Mouse (Mus musculus) layer of hippocampus, adult 8-10 months (tissue): Measurements from ENCODE around the gene Cab39. TPM values are rescaled to one million over a fixed set of nuclear protein-coding genes. Genes with fewer than 3 reads are reported as not detected.
A peak's percentile ranks its signal among the peaks of the same experiment; 100 is the strongest.

Experiments used
- DNase-seq, 2 experiments: peaks; one replicate each; pipeline ENCODE4 v3.0.0; 2022; ENCODE audit warnings: low spot score in 2 of 2
- total RNA-seq, 4 experiments: library from RNA; stranded (reverse); gene quantifications; 2 replicates each; pipeline ENCODE4 v1.2.4; 2022

The Cab39 gene
- 100 to 1,000 TPM; 128 to 143 (median 137) TPM for total RNA-seq

DNA sequence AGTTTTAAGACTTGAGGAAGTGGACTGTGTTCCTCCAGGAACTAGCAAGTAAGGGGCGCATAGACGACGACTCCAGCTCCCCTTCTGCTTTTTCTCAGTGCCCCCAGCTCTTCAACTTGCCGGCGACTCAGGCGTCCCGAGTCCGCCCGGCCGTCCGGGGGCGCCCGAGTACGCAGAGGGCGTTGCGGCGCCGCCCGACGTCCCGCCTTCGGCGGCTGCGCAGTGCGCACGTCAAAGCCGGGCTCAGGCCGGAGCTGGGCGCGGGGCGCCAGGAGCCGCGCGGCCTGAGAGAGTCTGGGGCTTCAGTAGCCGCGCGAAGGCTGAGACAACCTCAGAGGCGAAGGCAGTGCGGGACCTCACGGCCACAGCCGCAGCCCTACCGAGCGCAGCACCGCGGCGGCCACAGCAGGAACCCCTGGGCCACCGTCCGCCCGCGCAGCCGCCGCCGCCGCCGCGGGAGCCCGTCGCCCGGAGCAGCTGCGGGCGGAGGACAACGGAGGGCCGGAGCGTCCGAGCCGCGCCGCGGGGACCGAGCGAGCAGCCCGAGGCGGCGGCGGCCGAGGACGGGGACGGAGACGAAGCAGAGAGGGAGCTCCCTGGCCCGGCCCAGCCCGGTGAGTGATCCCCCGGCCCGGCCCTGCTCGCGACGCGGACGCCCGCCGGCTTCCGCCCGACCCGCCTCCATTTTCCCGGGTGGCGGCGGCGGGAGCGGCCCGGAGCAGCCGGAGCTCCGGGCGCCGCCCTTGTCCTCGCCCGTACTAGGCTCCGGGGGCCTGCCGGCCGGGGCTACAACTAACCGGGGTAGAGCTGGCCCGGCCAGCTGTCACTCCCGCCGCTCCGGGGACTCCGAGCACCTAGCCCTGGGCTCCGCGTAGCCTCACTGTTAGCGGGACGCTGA is at the start of gene Cab39:
Gene Cab39 (plus strand): TSS at position 234 of the 898 bp plus-strand sequence.
- DNase-seq: peak; percentile 66 to 82

DNA sequence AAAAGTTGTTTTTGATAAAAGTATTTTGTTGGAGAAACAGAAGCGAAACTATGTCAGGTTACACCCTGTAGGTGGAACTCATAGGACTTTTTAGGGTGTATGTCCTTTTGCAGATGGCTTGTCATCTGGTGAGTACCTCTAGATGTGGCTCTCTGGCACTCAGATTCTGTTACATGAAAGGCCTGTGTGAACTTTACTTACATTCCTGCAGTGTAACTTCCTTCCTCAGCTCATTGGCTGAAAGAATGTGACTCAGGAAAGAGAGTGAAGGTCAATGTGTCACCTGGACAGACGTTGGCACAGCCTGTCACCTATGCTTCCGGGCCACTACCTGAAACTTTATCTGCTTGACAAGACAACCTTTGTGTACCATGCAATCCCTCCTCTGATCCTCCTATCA is 48.7 kb upstream of the Cab39 start:
- DNase-seq: no peak

GRCm38 (mm10) chr1:85746511-85746910 is 46.7 kb upstream of the Cab39 start:
- DNase-seq: no peak

DNA sequence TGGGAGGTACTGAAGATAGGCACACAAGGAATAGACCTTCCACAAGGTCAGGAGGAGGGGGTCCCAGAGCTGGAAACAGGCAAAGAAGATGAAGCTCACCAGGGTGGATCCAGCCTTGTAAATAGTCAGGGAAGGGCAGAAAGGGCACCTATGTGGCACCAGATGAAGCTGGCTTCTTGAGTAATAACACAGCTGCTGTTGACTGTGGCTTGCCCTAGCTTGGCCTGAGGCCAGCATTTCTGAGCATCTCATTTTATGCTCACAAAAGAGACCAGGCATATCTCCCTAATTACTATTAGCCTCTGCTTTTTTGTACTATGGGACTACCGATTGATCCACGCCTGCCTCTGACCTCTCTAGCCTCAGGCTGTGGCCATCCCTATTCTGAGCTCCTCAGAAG is 43.4 kb upstream of the Cab39 start:
- DNase-seq: no peak

DNA sequence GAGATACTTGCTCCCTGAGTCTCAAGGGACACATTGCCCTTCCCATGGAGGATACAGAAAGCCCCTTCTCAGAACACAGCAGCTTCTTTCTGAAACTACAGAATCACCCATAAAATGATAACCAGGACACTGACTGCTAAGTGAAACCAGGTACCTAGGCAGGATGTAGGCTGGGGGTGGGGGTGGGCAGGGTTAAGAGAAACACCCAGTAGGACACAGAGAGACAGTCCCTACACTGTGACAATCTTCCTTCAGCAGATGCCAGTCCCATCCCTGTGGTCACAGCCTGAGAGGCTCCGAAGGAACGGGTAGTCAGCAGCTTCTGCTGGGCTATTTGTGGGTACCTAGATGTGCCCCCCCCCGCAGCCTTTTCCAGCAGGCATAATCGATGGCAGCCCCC is 42.6 kb upstream of the Cab39 start:
- DNase-seq: no peak

DNA sequence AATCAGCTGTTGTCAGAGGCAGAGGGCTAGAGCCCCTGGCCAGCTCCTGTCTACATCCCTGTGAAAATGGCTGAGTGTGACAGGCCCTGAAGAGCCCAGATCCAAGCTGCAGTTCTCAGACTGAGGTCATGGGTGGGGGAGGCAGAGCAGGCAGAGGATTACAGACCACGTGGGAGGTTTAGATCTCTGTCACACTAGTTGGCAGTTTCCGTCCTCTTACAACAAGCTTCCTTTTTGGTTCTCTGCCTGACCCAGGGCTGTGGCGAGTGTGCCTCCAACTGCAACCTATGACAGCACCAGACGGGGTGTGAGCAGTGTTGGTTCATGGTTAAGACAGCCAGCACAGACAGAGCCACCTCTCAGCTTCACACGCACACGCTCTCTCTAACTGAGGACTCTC is 41.7 kb upstream of the Cab39 start:
- DNase-seq: no peak

GRCm38 (mm10) chr1:85751932-85752680 is 41.1 kb upstream of the Cab39 start:
- no peak for DNase-seq

GRCm38 (mm10) chr1:85757531-85758230 is 35.6 kb upstream of the Cab39 start:
- DNase-seq: peak in 1 of 2 experiments; percentile 11

DNA sequence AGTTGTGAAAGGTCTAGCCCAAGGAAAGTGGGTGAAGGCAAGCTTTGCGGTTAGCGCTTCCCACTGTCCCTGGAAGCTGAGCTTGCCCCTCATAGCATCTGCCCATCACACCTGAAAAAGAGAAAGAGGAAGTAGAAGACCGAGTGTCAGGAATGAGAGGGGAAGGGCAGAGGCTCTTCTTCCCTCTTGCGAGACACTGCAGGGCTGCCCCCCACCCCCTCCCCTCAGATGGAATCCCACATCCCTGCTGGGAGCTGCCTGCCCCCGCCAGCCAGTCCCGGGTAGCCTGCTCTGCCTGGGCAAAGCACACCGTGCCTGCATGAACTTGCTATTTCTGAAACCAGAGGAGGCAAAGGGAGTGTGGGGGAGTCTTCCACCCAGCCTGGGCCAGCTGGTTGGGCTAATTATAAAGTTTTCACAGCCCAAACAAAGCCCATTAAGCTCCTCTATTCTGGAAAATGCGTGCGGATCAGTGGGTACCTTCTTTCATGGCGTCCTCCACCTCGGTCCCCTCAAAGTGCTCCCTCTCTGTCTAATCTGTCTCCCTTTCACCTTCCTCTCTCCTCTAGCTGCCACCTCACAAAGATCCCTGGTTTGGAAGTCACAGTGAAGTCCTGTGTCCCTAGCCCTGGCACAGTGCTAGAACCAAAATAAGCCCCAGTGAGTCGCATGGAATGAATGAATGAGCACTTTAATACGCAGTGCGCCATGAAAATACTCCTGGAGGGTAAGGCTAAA is 34.8 kb upstream of the Cab39 start:
- DNase-seq: peak; percentile 7 to 15

DNA sequence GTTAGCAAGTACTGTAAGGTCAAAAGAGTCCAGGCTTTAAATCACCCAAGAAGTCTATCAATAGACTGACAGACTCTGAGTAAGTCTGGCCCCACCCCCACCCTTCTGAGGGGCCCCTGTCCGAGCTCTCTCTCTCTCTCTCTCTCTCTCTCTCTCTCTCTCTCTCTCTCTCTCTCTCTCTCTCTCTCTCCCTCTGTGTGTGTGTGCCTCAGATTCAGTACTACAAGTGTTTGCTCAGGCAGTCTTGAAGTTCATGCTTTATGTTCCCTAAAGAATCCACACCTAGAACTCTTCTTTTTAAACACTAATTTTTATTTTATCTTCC is 34.3 kb upstream of the Cab39 start:
- no peak for DNase-seq

- no peak for DNase-seq
Observed at GRCm38 (mm10) chr1:85761665-85762064, 31.6 kb upstream of the Cab39 start.

DNA sequence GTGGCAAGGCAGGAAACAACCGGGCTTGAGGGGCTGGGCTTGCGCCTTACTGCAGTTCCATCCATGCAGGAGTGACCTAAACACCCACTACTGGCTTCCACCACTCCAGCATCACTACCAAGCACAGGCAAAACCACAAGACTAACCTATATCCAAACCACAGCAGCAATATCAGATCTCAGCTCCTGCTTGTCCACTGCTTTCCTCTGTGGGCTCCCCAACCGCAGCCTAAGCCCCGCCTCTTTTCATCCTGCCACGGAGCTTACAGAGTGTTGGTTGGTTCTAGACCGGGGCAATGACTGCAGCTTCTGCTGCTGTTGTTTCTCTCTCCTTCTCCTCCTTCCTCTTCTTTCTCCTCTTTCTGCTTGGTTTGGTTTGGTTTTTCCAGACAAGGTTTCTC is 29.9 kb upstream of the Cab39 start:
- DNase-seq: no peak

GRCm38 (mm10) chr1:85764291-85764690 is 28.9 kb upstream of the Cab39 start:
- no peak for DNase-seq

- no peak for DNase-seq
Observed at GRCm38 (mm10) chr1:85766120-85766519, 27.1 kb upstream of the Cab39 start.

DNA sequence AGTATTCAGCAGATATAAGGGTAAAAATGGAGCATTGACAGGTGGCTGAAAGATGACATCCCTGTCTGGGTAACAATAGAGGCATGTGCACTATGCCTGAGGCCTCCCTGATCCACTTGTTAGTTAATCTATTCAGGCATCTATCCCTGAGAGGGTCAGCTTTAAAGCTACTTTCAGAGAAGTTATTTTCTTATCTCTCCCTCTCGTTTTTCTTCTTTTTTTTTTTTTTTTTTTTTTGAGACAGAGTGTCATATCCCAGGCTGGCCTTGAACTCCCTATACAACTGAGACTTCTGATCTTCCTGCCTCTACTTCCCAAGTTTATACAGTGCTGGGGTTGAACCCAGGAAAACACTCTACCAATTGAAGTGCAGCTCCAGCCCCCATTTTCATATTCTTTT is 25.5 kb upstream of the Cab39 start:
- no peak for DNase-seq

DNA sequence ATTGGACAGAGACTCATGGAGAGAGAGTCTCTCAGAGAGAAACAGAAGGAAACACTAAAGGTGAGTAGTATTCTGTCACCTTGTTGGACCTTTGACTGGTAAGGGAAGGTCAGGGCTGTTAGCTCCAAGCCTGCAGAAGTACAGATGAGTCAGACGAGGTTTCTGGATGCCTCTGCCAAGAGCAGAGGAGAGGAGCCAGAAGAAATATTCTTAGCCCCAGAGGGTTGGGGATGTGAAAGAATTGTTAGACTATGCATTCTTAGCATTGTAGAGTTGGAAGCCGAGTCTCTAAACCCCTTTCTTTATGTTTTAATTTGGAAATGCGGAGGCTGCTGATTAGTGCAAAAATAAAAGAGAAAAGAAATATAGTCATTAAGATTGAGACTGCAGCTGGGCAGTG is 21.3 kb upstream of the Cab39 start:
- DNase-seq: no peak

DNA sequence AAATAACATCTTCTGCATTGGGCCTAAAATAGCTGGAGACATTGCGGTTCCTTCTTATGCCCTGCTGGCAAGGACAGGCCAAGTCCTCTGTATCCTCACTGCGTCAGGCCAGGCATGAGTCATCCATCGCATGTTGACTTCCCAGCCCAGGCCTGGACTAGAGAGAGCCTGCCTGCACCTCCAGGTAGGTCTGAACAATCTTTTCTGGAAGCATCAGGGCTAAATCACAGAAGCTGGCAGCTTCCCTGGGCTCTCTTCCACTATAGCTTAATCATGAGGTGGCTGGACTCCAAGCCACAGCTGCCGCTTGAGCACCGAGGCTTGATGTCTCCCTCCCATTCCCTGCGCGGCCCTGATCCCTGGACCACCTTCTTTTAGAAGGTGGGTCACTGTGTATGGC is 18.1 kb upstream of the Cab39 start:
- peak in 1 of 2 experiments; percentile 14 for DNase-seq

DNA sequence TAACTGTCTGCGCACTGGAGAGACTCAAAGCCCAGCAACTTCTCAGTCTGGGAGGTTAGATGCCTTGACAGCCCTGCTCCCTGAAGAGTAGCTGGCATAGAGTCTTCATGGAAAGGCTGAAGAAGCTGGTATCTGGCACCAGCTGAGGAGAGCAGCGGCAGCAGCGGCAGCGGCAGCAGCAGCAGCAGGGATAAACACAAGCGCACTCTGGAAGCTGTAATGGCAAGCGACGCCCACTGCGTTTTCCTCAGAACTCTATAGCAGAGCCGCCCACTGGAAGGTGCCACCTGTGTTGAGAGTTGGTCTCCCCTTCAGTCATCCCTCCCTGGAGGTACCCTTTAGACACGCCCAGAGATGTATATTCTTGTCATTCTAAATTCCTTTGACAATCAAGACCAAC is 17.1 kb upstream of the Cab39 start:
- DNase-seq: no peak

GRCm38 (mm10) chr1:85778436-85778835 is 14.8 kb upstream of the Cab39 start, which contains the start of gene A630001G21Rik:
A630001G21Rik (minus strand) TSS chr1:85778643.
- DNase-seq: no peak

GRCm38 (mm10) chr1:85779012-85779411 is 14.2 kb upstream of the Cab39 start:
- no peak for DNase-seq

DNA sequence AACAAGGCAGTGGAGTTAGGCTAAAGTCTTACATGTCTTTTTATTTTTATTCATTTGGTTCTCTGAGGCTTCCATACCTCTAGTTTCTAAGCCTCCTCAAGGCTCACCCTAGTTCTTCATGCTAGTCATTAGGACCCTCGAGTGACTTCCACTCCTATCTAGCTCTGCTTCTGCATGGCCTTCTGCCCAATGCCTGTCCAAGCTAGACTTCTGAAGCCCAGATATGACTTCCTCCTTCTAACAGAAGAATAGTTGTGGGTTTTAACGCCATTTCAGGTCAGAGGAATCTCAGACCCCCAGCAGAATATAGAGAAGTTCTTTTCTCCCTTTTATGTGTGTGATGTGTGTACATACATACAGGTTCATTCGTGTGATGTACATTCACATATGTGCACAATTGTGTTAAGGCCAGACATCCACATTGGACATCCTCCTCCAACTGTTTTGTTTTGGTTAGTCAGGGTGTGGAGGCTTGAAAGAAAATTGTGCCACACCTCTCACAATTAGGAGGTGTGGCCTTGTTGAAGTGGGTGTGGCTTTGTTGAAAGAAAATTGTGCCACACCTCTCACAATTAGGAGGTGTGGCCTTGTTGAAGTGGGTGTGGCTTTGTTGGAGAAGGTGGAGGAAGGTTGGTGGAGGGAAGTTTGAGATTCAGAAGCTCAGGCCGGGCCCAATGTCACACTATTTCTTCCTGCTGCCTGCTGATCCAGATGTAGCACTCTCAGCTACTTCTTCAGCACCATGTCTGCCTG is 13.6 kb upstream of the Cab39 start:
- DNase-seq: no peak
